Mouse (Mus musculus): ENCODE results near the gene Parn. TPM values are rescaled to one million over a fixed set of nuclear protein-coding genes. Genes with fewer than 3 reads are reported as not detected.
"Not testable (repeated sequence)": the region's sequence is repeated elsewhere in the genome, so short reads cannot be mapped to it uniquely, and the experiment has no call there.

Parn gene
- polyA plus RNA-seq, 1 experiment = 15.1 TPM

- 78% methylated on average over 5 of the region's 5 CpGs for WGBS
- no peak overlapping the region for H3K4me3 ChIP-seq (replicated peaks; ENCODE audit: extremely low read depth, low read depth, low read length)
- no peak for DNase-seq
Observed at GRCm38 (mm10) chr16:13639508-13639907, 28.5 kb downstream of the Parn start.

DNA sequence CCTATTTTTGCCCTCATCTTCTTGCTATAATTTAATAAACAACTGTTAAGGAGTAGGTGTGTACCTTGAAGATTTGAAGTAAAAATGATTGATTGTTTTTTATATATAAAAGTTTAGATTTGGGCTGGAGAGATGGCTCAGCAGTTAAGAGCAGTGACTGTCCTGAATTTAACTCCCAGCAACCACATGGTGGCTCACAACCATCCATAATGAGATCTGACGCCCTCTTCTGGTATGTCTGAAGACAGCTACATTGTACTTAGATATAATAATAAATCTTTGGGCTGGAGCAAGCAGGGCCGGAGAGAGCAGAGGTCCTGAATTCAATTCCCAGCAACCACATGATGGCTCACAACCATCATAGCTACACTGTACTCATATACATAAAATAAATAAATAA, 29.8 kb downstream of the Parn start:
- DNase-seq; H3K4me3 ChIP-seq (replicated peaks; ENCODE audit: extremely low read depth, low read depth, low read length); H3K4me1 ChIP-seq (ENCODE audit: control insufficient read depth, insufficient read depth, low read length): not testable (repeated sequence)
- WGBS = 63% methylated on average over 2 of the region's 2 CpGs

More at GRCm38 (mm10) chr16:13639508-13639907, 28.5 kb downstream of the Parn start:
- TF ChIP-seq POLR2A (IDR thresholded peaks at IDR 0.05; ENCODE audit: borderline replicate concordance, extremely low read depth, low read depth, low read length) (no peak), CTCF (IDR thresholded peaks at IDR 0.05; ENCODE audit: insufficient read depth, low read length) (no peak)
- no peaks in the 10 kb centered on the region for H3K4me1 ChIP-seq (ENCODE audit: control insufficient read depth, insufficient read depth, low read length)

- TF ChIP-seq CTCF (IDR thresholded peaks at IDR 0.05; ENCODE audit: insufficient read depth, low read length) (no peak), POLR2A (IDR thresholded peaks at IDR 0.05; ENCODE audit: borderline replicate concordance, extremely low read depth, low read depth, low read length) (no peak)
- no peaks in the 10 kb centered on the region for H3K4me1 ChIP-seq (ENCODE audit: control insufficient read depth, insufficient read depth, low read length)
- WGBS = 48% methylated on average over 5 of the region's 5 CpGs
- no peak overlapping the region for H3K4me3 ChIP-seq (replicated peaks; ENCODE audit: extremely low read depth, low read depth, low read length)
- no peak for DNase-seq
Observed at GRCm38 (mm10) chr16:13628345-13628744, 39.6 kb downstream of the Parn start.

DNA sequence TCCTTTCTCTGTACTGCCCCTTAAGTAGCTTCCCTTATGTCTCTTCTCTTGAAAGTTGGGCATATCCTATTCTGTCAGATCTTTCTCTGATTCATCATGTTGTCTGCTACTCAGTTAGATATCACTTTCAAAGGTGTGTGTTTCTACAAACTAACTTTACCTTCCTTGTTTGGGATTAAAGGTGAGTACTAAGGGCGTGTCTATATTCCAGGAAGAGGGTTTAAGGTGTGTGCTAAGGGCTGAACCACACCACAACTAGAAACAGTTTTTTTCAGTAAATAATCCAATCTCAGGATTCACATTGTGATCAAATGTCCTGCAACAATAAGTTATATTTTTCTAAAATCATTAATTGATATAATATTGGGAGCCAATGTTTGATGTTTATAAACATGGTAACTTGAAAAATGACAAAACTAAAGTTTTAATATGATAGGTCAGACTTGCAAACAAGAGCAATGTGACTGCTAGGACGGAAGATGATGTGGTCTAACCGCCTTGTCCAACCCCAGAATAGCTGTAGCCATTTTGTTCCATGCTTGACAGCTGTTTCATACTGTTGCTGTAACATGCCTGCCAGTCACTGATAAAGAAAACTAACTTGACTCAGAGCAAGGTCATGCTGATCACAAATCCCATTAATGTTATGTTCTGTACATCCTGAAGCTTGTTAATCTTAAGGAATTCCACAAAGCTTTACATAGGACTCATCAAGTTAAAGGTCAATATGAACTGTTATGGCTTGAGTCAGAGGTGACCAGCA, 46.0 kb downstream of the Parn start:
- Histone ChIP-seq H3K4me3 (replicated peaks; ENCODE audit: extremely low read depth, low read depth, low read length) (no peak overlapping the region), H3K4me1 (ENCODE audit: control insufficient read depth, insufficient read depth, low read length) (no peaks in the 10 kb centered on the region)
- 94% methylated on average over 3 of the region's 3 CpGs for WGBS
- DNase-seq = no peak
- TF ChIP-seq CTCF (IDR thresholded peaks at IDR 0.05; ENCODE audit: insufficient read depth, low read length) = no peak
- TF ChIP-seq POLR2A (IDR thresholded peaks at IDR 0.05; ENCODE audit: borderline replicate concordance, extremely low read depth, low read depth, low read length) = no peak

- no peak overlapping the region for H3K4me3 ChIP-seq (replicated peaks; ENCODE audit: extremely low read depth, low read depth, low read length)
- 98% methylated on average over 3 of the region's 3 CpGs for WGBS
Observed at GRCm38 (mm10) chr16:13620194-13620593, 47.8 kb downstream of the Parn start.

DNA sequence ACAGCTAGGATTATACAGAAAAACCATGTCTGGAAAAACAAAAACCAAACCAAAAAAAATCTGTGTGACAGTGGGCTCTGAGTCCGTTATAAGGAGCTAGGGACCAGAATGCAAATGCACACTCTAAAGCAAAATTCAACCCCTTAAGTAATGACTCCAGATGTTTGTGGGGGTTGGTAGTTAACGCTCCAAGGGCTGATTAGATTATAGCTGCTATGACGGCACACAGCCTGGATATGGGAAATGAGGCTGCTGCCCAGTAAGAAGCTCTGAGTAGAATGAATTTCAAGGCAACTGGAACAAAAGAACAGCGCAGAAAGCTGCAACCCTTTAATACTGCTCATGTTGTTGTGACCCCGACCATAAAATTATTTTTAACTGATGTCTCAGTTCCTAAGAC, 52.7 kb downstream of the Parn start:
- DNase-seq = no peak
- Histone ChIP-seq H3K4me3 (replicated peaks; ENCODE audit: extremely low read depth, low read depth, low read length) (no peak overlapping the region), H3K4me1 (ENCODE audit: control insufficient read depth, insufficient read depth, low read length) (no peaks in the 10 kb centered on the region; the same call in 1 of the 2 replicates)
- TF ChIP-seq POLR2A (IDR thresholded peaks at IDR 0.05; ENCODE audit: borderline replicate concordance, extremely low read depth, low read depth, low read length) = no peak
- no peak for TF ChIP-seq CTCF (IDR thresholded peaks at IDR 0.05; ENCODE audit: insufficient read depth, low read length)
- WGBS = 88% methylated on average over 5 of the region's 5 CpGs

More at GRCm38 (mm10) chr16:13620194-13620593, 47.8 kb downstream of the Parn start:
- no peaks in the 10 kb centered on the region for H3K4me1 ChIP-seq (ENCODE audit: control insufficient read depth, insufficient read depth, low read length)
- DNase-seq = no peak
- TF ChIP-seq POLR2A (IDR thresholded peaks at IDR 0.05; ENCODE audit: borderline replicate concordance, extremely low read depth, low read depth, low read length) = no peak
- no peak for TF ChIP-seq CTCF (IDR thresholded peaks at IDR 0.05; ENCODE audit: insufficient read depth, low read length)

GRCm38 (mm10) chr16:13612571-13612970, 55.4 kb downstream of the Parn start:
- DNase-seq = no peak
- Histone ChIP-seq H3K4me1 (ENCODE audit: control insufficient read depth, insufficient read depth, low read length) (no peaks in the 10 kb centered on the region; the same call in 1 of the 2 replicates), H3K4me3 (replicated peaks; ENCODE audit: extremely low read depth, low read depth, low read length) (no peak overlapping the region)
- TF ChIP-seq CTCF (IDR thresholded peaks at IDR 0.05; ENCODE audit: insufficient read depth, low read length) (no peak), POLR2A (IDR thresholded peaks at IDR 0.05; ENCODE audit: borderline replicate concordance, extremely low read depth, low read depth, low read length) (no peak)
- WGBS = 88% methylated on average over 5 of the region's 5 CpGs

GRCm38 (mm10) chr16:13612058-13612457, 55.9 kb downstream of the Parn start:
- TF ChIP-seq CTCF (IDR thresholded peaks at IDR 0.05; ENCODE audit: insufficient read depth, low read length) (peak; percentile 23; the same call in 1 of the 2 replicates), POLR2A (IDR thresholded peaks at IDR 0.05; ENCODE audit: borderline replicate concordance, extremely low read depth, low read depth, low read length) (no peak)
- Histone ChIP-seq H3K4me3 (replicated peaks; ENCODE audit: extremely low read depth, low read depth, low read length) (no peak overlapping the region), H3K4me1 (ENCODE audit: control insufficient read depth, insufficient read depth, low read length) (no peaks in the 10 kb centered on the region; the same call in 1 of the 2 replicates)
- DNase-seq = no peak
- 67% methylated on average over 6 of the region's 6 CpGs for WGBS

DNA sequence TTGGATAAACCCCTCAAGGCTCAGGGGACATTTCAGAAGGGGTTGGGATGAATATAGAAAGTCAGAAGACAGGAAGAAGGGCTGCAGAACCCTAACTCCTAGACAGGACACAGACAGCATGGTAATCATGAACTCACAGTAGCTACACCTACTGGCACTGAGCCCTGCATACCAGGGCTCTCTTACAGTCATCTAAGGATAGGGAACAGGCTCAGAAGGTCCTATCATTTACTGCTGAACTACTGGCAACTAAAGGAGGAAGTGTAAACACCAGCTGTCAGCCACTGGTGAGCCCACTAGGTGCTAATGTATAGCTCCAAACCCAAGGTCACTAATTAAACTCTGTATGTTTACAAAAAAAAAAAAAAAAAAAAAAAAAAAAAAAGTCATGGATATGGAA, 56.6 kb downstream of the Parn start:
- TF ChIP-seq CTCF (IDR thresholded peaks at IDR 0.05; ENCODE audit: insufficient read depth, low read length) = no peak
- TF ChIP-seq POLR2A (IDR thresholded peaks at IDR 0.05; ENCODE audit: borderline replicate concordance, extremely low read depth, low read depth, low read length) = no peak
- no peaks in the 10 kb centered on the region; the same call in 1 of the 2 replicates for H3K4me1 ChIP-seq (ENCODE audit: control insufficient read depth, insufficient read depth, low read length)
- DNase-seq = peak; percentile 9
- no peak overlapping the region for H3K4me3 ChIP-seq (replicated peaks; ENCODE audit: extremely low read depth, low read depth, low read length)

DNA sequence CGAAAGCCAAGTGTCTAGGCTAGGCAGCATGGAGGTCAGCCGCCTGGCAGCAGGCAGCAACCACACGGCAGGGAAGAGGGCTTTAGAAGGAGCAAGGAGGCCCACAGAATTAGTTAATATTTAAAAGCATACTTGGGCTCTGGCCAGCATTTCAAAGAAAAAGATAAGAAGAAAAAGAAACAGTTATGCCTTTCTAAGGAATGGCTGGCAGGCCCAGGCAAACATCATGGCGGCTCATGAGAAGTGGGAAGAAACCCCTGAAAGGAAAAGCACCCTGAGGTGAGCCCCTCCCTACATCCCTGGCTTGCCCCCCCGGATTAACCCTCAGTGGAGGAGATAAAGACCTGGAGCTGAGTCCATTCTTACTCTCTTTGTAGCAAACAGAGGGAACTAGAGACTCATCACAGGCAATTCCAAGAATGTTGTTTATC, 57.0 kb downstream of the Parn start:
- WGBS = 50% methylated on average over 5 of the region's 5 CpGs
- no peak for DNase-seq
- Histone ChIP-seq H3K4me1 (ENCODE audit: control insufficient read depth, insufficient read depth, low read length) (no peaks in the 10 kb centered on the region; the same call in 1 of the 2 replicates), H3K4me3 (replicated peaks; ENCODE audit: extremely low read depth, low read depth, low read length) (no peak overlapping the region)
- no peak for TF ChIP-seq POLR2A (IDR thresholded peaks at IDR 0.05; ENCODE audit: borderline replicate concordance, extremely low read depth, low read depth, low read length)
- no peak for TF ChIP-seq CTCF (IDR thresholded peaks at IDR 0.05; ENCODE audit: insufficient read depth, low read length)
